In the genomic region with DNA sequence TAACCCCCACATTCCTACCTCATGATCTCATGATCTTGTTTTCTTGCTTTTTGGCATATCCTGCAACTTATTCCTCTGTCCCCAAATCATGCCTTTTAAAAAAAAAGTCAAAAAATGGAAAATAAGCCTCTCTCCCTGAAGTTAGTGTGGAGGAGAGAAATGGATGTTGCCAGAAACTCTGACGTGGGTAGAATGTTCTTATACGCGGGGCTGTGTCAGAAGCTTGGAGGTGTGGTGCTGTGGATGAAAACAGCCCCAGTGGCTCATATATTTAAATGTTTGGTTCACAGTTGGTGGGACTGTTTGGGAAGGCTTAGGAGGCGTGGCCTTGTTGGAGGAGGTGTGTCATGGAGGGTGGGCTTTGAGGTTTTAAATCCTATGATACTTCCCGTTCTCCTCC, we compare ENCODE assay signal across 34 mouse cellular contexts.
"Had no signal": no experiment of that assay in that cellular context is flagged by ENCODE, and none has a peak within 500 bp of the region (broad histone marks: within the 10 kb centered on the region; RNA-seq: fewer than 3 reads in every experiment).

No protein-coding gene starts in this region.

- DNase-seq: heart, postnatal 10 days; heart, postnatal 14 days; heart, postnatal 36 days; heart, postnatal 4 days; kidney, adult 11 months; kidney, adult 18-20 months; kidney, adult 2 months; kidney, adult 8-10 months; kidney, adult 9 months; kidney, postnatal 10 days; kidney, postnatal 14 days; kidney, postnatal 25 days; kidney, postnatal 36 days; kidney, postnatal 4 days; layer of hippocampus, adult 9-11 months; layer of hippocampus, postnatal 36 days had no signal

- H3K4me3 ChIP-seq: heart, embryonic 12.5 days; heart, embryonic 13.5 days; heart, embryonic 15.5 days; hindbrain, embryonic 10.5 days; hindbrain, embryonic 12.5 days; hindbrain, embryonic 13.5 days; hindbrain, embryonic 15.5 days; intestine, embryonic 15.5 days; kidney, embryonic 15.5 days; layer of hippocampus, adult 2 months; left cerebral cortex, adult 2 months had no signal

- ATAC-seq: hindbrain, embryonic 16.5 days; hindbrain, postnatal 0 days; inflammation-experienced regulatory T-cells, adult 6 months; intestine, embryonic 15.5 days; intestine, embryonic 16.5 days; intestine, postnatal 0 days had no signal

- H3K27ac ChIP-seq: heart, embryonic 13.5 days; heart, embryonic 15.5 days; hindbrain, embryonic 10.5 days; hindbrain, embryonic 12.5 days; hindbrain, embryonic 13.5 days; hindbrain, embryonic 14.5 days; hindbrain, embryonic 15.5 days; hindbrain, postnatal 0 days; intestine, embryonic 15.5 days; kidney, embryonic 15.5 days; kidney, postnatal 0 days; layer of hippocampus, adult 2 months; left cerebral cortex, adult 2 months had no signal
